Mouse (Mus musculus) left cerebral cortex, postnatal 36 days (tissue): ENCODE data around the gene Gm11361. TPM values are rescaled to one million over a fixed set of nuclear protein-coding genes. Genes with fewer than 3 reads are reported as not detected.

Experiments
- DNase-seq, 2 experiments: peaks; one replicate each; pipeline ENCODE4 v3.0.0; 2021 to 2022; ENCODE audit warnings: low spot score in 2 of 2, mixed read lengths in 1 of 2
- intact Hi-C: fragments of 180-260 bp; cut with DNase I; formaldehyde crosslinking; loops from one replicate; pipeline ENCODE4 v1.15.1; 2025
- total RNA-seq, 2 experiments: library from RNA; stranded (reverse); gene quantifications; 2 replicates each; pipeline ENCODE4 v1.2.3; 2021

The Gm11361 gene
- total RNA-seq = 10 to 100 TPM; 60.2 to 71.3 TPM

DNA sequence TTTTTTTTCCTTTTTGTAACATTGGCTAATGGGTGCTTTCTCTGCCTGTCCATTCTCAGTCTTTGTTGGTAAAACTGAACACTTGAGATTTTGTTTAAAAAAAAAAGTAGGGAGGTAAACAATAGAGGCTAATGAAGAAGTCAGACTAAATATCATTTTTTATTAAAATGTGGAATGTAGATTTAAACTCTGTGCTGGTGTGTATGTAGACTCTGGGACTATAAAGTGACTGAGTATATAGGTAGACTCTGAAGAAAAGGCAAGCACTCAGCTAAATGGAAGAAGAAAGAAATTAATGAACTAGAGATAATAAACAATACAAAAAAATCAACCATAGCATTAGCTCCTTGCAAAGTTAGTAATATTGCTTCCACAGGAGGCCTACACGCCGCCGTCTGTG, at the start of gene Gm11361:
Gene Gm11361, plus strand, starts transcription at position 301 of the 400 bp plus-strand sequence.
- intact Hi-C loops = no loop called here
- DNase-seq = no peak

DNA sequence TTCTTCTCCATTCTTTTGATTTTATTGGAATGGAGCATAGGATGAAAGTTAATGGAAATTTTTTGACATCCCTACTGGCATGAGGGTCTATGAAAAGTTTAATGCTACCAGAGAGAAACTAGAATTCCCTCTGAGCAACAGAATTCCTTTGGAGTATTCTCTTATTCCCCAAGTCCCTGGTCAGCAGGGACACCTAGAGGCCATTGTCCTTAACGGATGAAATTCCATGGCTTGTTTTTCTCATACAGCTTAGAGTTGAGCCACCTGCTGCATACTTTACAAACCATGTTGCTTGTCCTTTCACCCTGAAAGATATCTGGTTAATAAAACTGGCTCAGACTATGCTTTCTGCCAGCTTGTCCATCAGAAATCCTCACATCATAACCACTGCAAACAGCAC, 7.1 kb downstream of the Gm11361 start:
- DNase-seq = no peak
- intact Hi-C loops = no loop called here

DNA sequence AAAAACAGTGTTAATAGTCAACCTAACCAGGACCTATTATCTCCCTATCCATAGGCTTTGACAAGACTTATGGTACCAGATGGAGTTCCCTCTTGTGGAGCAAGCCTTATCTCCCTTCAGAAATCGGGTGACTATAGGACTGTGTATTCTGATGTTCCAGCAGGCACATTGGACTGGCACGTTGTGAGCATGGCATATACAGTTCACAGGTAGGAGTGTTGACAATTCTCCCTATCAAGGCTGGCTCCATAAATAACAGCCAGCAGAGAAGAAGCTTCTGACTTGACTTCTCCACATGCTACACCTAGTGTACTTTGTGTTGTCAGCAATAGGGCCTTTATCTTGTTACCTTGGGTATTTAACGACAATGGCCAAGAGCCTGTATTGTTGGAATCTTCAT, 30.0 kb downstream of the Gm11361 start:
- no peak for DNase-seq
- intact Hi-C loops = no loop called here

DNA sequence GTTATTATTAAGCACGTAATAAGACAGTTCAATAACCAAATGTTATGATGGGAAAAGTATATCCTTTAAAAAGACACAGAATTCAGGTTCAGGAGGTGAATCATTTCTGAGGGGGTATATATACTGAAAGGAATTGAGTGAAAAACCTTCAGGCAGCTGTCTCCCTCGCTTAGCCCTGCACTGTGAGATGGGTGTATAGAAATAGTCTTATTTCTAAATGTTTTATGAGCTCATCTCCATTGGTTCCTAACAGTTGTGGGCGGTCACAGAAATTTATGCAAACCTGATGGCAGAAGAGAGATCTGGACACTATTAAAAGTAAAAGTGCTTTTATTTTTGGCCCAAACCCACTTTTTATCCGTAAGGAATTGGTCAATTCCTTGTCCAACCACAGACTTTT, 36.9 kb downstream of the Gm11361 start:
- intact Hi-C loops = no loop called here

DNA sequence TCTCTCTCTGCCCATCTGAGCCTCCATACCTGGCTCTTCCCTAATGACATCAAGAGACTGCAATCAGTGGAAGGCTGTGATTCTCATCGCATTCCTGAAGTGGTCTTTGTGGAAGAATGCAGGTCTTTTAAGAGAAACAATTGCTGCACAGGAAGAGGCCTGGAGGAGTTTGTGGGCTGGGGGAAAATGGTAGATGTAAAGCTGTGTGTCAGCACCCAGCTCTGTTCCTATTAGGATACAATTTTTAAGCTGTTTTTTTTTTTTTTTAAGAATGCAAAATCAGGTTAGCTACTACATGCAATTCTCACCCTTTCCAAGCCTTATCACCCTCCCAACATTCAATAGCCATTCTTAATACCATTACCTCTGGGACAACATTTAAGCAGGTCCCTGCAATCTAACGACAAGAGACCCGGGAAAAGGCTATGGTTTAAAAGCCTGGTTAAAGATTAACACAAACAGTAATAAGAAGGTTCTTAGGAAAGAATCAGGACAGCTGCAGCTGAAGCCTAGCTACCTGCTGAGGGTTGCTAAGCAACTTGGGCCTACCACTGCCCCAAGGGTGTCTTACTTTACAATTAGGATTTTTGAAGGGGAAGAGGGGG, 37.5 kb downstream of the Gm11361 start:
- DNase-seq = no peak
- intact Hi-C loops = no loop called here

More for the DNA sequence above, 36.9 kb downstream of the Gm11361 start:
- no peak for DNase-seq

DNA sequence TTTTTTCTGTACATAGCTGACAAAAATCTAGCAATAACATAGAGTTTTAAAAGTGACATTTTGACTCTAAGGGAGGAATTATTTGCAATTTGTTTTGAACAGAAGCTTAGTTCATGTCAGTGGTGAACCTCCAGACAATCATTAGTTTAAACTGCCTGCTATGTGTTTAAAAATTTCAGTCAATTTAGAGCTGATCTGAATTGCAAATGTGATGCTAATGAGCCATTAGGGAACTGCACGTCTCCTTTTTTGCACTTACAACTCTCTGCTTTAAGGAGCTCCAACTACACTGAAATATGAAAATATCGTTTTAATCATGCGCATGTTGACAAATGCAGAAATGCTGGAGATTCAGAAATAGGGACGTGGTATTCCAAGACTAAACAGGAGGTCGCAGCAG, 38.2 kb downstream of the Gm11361 start:
- DNase-seq = no peak
- intact Hi-C loops = no loop called here

DNA sequence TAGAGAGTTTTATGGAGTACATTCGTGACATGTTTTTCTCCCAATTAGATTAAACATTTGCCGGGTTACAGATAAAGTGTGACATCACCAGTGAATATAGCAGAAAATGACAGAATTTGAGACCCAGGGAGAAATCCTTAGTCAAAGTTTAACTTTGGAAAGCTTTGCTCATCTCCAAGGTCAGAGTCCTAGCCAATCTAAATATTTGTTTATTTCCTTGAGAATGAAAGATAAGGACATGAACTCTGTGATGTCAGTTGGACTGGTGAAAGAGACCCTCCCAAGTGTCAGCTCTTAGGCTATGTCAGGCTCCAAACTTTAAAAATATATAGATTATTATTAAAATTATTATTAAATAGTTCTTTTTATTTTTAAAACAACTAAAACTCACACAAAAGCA, 39.8 kb downstream of the Gm11361 start:
- DNase-seq = no peak
- intact Hi-C loops = no loop called here

DNA sequence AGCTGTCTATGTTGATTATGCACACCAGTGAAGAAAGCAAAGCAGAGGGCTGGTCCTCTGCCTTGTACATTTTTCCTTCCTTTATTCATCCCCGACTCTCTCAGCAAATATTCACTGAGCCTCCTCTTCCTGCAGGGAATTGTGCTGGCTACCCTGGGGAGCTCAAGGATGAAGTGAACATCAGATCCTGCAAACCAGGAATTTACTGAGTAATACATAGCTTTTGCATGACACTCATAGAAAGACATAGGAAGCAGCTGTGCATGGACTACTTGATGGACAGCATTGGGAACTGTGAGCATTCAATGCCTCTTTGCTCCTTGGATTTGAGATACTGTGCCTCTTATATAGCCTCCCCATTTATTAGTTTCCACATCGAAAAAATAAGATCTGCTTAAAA, 40.2 kb downstream of the Gm11361 start:
- intact Hi-C loops = no loop called here

More for the DNA sequence above, 40.2 kb downstream of the Gm11361 start:
- DNase-seq = no peak

Other genes starting within 250 kb of the Gm11361 start
- not detected for gene Prl4a1, start 241.3 kb upstream of the Gm11361 start, total RNA-seq
- gene Prl5a1, start 115.0 kb upstream of the Gm11361 start, total RNA-seq = not detected